Mouse (Mus musculus): ENCODE data around the gene Immt.
A peak's percentile ranks its signal among the peaks of the same experiment; 100 is the strongest.
"Not testable (repeated sequence)": the region's sequence is repeated elsewhere in the genome, so short reads cannot be mapped to it uniquely, and the experiment has no call there.

Immt gene

DNA sequence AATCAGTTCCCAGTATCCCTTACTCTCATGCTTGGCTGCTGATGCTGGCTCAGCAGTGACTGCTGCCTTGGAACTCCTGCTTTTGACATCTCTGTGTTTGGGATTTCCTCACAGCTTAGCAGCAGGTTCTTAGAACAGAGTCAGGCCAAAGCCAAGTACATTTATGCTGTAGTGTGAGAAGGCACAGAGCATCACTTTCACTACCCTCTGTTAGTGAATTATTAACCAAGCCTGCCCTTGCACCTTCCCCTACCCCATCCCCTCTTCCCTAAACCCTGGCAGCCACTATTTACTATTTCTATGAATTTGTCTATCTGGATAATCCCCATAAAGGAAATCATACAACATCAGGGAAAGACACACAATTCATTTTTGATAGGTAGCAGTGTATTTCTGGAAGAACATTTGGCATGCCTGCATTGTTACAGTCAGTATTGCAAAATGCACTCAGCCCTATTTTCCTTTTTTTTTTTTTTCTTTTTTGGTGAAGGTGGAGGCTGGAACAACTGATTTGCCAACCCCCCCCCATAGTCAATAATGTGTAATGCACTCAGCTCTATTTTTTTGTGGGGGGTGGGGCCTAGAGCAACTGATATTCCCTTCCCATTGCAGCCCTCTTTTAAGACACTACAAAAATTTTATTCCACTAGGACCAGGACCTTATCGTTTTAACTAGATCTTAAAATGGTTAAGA, 9.6 kb downstream of the Immt start:
- no peak for DNase-seq (ENCODE audit: extremely low spot score)

DNA sequence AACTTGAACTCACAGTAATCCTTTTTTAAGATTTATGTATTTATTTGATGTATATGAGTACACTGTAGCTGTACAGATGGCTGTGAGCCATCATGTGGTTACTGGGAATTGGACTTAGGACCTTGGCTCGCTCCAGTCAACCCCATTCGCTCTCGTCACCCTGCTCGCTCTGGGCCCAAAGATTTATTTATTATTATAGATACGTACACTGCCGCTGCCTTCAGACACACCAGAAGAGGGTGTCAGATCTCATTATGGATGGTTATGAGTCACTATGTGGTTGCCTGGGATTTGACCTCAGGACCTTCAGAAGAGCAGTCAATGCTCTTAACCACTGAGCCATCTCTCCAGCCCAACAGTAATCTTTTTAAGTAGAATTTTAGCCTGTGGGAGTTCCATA, 15.8 kb downstream of the Immt start:
- DNase-seq (ENCODE audit: extremely low spot score), result not testable (repeated sequence)

DNA sequence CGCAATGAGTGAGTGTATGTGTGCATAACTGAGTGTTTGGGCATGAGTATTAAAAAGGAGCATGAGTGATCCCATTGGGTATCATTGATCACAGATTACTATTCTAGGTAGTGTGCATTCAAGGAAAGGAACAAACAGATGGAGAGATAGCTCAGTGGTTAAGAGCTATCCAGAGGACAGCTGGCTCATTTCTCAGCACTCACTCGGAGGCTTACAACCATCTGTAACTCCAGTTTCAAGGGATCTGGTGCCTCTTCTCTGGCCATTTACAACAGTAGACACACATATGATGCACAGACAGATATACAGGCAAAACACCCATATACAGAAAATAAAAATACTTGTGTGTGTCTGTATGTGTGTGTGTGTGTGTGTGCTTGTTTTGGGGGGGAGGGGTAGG, 36.6 kb downstream of the Immt start:
- DNase-seq (ENCODE audit: extremely low spot score), result no peak

DNA sequence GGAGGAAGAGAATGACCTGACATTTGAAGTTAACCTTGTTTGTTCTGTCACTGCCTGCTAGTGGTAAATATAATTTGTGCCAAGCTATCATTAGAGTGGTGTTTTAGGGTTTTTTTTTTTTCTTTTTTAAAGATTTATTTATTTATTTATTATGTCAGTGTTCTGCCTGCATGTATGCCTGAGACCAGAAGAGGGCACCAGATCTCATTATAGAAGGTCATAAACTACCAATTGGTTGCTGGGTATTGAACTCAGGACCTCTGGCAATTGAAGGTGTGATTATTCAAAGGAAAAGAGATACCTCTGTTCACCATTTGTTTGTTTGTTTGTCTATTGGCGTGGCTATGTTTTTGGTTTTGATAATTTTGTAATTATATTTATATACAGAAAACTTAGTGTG, 37.7 kb downstream of the Immt start:
- no peak for DNase-seq (ENCODE audit: extremely low spot score)

DNA sequence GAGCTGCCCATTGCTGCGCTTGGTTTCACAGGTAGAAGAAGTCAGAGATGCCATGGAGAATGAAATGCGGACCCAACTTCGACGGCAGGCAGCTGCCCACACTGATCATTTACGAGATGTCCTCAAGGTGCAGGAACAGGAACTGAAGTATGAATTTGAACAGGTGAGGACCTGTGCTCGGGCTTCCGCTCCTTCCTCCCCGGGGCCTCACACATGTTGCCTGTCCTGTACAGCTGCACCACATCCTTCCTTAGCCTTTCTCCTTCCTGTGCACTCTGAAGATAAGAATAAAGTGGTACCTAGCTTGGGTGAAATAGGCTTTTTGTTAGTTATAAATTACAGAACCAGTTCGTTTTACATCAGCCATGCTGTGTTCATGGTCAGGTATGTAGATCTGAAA, 40.3 kb downstream of the Immt start:
- no peak for DNase-seq (ENCODE audit: extremely low spot score)

DNA sequence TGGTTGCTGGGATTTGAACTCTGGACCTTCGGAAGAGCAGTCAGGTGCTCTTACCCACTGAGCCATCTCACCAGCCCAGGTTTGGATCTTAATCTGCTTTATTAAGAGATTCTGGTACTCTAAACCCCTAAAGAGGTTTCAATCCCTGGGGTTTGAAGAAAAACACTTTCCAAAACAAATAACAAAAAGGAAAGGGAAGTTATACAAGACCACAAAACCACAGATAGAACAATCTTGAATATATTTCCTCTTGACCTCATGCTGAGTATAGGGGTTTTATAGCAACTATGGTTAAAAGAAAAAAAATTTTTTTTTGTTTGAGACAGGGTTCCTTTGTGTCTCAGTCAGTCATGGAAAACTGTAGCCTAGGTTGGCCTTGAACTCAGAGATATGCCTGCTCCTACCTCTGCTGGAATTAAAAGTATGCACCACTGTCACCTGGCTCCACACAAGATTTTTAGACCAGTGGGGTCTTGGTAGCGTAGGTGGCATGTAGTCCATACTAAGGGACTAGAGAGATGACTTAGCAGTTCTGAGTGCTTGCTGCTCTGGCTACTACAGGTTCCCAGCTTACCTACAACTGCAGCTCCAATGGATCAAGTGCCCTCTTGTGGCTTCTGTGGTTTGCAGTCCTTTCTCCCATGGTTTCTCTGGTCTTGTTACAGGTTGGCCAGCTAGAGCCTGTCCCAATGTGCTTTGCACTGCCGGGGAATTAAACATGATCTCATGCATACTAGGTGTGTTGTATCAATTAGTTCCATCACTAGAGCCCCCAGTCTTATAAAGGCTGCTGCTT, 47.0 kb downstream of the Immt start:
- DNase-seq (ENCODE audit: extremely low spot score), result no peak

DNA sequence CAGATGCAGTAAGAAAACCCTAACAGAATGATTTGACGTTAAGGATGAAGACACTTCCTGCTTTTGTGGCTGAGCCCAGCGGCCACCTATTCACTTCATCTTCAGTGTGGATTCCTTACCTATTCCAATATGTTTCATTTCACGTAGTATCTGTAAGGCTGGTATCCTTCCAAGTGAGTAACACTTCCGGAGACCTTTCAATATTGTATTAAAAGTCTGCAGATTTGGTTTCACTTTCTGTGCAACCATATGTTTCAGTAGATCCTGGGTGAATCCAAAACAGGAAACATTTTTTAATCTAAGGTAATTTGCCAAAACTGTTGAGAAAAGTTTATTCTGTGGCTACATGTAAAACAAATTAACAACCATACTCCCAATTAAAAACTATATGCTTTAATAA, 62.1 kb downstream of the Immt start:
- DNase-seq (ENCODE audit: extremely low spot score), result no peak

DNA sequence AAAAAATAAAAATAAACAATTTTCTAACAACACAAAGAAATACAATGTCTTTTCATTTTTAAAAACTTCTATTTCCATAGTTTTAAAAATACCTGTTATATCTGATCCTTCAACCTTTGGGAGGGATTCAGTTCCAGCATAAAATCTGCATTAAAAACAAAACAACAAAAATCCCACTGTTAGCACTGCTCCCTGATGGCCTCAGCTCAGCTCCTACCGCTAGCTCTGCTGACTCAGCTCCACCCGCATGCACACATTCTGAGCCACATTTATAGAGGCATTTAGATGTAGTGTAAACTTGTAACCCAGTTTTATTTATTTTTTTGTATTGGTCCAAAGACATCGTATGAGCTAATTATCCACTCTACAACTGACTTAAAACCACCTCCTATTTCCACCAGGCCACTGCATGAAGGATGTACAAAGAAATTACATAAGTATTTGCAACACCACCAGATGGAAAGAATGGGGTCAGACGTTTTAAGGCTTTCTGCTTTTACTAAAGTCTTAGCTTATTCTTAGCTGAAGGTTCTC, 76.6 kb downstream of the Immt start:
- DNase-seq (ENCODE audit: extremely low spot score), result peak; percentile 6

DNA sequence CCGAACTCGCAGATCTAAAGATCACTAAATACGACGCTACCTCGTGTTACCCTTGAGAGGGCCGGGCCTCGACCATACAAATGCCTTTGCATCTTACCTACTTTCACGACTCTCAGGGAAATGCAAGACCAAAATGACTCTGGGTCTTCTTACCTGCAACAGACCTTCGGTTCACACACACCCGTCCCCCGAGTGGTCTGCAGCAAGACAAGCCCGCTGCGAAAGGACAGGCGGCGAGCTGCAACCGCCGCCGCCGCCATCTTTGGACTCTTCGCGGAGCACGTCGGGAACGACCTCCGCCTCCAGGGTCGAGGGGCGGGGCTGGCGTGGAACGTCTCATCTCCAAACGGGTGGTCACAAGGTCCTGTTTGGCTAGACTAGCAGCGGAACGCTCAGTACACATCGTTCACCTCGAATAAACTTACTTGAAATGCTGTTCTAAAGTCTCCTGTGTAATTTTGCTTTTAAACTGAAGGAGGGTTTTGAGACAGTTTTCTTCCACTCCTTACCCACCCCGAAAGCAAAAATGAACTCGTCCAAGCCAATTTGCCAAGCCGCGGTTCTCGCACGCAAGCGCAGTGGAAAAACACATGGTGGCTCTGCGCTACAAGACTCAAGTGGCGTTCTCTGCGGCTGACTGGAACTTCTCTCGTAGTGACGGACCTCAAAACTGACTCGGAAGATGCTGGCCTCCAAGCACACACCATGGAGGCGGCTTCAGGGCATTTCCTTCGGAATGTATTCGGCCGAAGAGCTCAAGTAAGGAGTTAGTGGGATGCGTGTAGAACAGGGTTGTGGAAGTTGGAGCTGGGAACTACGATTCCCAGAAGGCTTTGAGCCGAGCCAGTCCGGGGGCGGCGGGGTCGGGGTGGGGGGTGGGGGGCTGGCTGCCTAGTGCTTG, 77.6 kb downstream of the Immt start, which contains the start of the genes Ptcd3 and Polr1a:
Gene Ptcd3 (minus strand): TSS at position 270 of the 901 bp plus-strand sequence.
Gene Polr1a (plus strand): TSS at position 573 of the 901 bp plus-strand sequence.
- DNase-seq (ENCODE audit: extremely low spot score), result peak; percentile 94

DNA sequence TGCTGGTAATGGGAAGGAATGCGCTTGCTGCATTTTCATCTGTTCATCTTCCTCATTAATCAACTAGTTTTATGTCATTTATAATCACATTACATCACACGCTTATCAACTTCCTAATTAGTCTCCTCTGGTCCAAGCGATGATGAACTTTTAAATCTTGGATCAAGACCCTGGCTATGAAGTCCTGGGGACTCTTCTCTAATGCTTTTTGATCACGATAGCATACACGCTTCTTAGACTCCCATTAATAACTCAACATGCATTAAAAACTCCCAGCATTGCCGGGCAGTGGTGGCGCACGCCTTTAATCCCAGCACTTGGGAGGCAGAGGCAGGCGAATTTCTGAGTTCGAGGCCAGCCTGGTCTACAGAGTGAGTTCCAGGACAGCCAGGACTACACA, 78.3 kb downstream of the Immt start:
- no peak for DNase-seq (ENCODE audit: extremely low spot score)

DNA sequence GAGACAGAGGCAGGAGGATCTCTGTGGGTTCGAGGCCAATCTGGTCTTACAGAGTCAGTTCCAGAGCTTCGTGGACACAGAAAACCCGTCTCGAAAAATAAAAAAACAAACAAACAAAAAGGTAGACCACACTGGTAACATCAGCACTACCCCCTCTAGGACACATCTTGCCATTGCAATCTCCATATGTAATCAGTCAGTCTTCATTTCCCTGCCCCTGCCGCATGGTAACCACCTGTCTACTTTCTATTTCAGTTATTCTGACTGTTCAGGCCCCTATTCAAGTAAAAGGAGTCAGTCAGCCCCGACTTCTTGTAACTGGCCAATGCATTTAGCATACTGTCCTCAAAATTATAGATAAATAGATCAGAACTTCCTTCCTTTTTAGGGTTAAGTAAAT, 78.7 kb downstream of the Immt start:
- DNase-seq (ENCODE audit: extremely low spot score), result no peak

DNA sequence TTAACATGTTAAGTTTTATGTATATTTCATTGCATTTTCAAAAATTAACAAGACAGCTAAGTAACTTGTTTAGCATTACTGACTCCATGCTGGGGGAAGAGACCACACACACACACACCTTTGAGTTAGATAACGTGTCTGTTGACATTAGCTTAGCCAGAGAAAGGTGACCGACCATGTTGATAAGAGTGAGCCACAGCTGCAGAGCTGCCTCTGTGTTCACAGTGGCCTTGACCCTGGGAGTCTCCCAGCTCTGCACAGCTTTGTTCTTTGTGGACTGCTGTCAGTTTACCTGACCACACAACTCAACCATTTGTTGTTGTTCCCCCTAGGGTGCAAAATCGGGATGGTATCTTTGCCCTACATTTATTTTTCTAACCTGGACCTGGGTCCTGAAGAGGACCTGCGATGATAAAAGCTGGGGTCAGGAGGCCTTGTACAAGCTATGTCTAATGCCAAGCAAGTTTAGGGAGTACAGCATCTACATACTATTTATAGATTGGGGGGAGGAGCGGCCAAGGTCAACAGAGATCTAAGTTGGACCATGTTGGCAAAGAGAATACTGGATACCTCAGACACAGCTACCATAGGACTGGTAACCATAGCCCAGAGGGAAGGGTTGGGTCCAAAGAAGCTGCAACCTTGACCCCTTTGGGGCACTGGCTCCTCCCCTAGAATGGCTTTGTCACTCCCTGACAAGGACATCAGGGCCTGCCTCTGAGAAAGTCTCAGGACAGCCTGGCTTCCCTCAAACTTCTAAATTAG, 80.7 kb downstream of the Immt start:
- no peak for DNase-seq (ENCODE audit: extremely low spot score)

DNA sequence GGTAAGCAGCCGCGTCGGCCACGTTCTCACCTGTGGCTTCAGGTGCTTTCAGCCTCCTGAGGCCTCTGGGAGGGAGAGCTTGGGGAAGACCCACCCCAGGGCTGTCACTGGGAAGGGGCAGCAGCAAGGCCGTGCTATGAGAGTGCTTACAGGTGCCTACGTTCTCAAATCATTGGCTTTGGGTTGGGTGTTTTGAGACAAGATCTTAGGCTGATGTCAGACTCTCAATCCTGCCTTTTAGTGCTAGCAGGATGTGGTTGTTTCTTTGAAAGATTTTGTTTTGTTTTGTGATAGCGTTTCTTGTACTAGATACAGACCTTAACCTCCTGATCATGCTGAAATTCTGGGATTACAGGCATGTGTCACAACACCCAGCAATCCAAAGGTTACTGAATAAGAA, 89.6 kb downstream of the Immt start:
- DNase-seq (ENCODE audit: extremely low spot score), result no peak

DNA sequence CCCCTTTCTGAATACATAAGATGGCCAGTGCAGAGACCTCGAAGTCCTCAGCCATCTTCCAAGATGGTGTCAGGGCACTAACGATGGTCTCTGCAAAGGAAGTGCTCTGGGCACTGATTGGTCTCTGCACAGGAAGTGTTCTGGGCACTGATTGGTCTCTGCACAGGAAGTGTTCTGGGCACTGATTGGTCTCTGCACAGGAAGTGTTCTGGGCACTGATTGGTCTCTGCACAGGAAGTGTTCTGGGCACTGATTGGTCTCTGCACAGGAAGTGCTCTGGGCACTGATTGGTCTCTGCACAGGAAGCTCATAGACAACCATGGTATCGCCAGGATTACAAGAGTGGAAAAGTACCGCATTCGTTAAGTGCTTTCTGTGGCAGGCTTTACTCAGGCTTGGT, 94.1 kb downstream of the Immt start:
- not testable (repeated sequence) for DNase-seq (ENCODE audit: extremely low spot score)
